Mouse (Mus musculus) MEL (cell line): ENCODE measurements around the gene Fam178b.

ENCODE experiments used
- CTCF ChIP-seq, 3 experiments: IDR thresholded peaks in 2 of 3; conservative IDR thresholded peaks in 1 of 3; 2 replicates each; pipeline ENCODE4 v1.5.1; 2011 to 2012; ENCODE audit warnings: low read length in 3 of 3, low read depth in 2 of 3, mild to moderate bottlenecking in 2 of 3, improper control_type of control experiment in 1 of 3, inconsistent platforms in 1 of 3, mixed read lengths in 1 of 3, moderate library complexity in 1 of 3; ENCODE audit not compliant: control insufficient read depth in 1 of 3, insufficient read depth in 1 of 3, poor library complexity in 1 of 3, severe bottlenecking in 1 of 3
- EP300 ChIP-seq, 2 experiments: IDR thresholded peaks; 2 replicates each; pipeline ENCODE4 v1.6.1; 2011; ENCODE audit warnings: improper control_type of control experiment in 2 of 2, low read length in 2 of 2, low read depth in 1 of 2, mild to moderate bottlenecking in 1 of 2

- TF ChIP-seq EP300 (IDR thresholded peaks at IDR 0.05; ENCODE audit: low read depth in 1 of 2, low read length in 2 of 2) (no peak), CTCF (IDR thresholded peaks at IDR 0.05 in 2 of 3, conservative IDR thresholded peaks at IDR 0.05 in 1 of 3; ENCODE audit: control insufficient read depth in 1 of 3, insufficient read depth in 1 of 3, low read depth in 2 of 3, low read length in 3 of 3, poor library complexity in 1 of 3, severe bottlenecking in 1 of 3) (no peak)
Measured at GRCm38 (mm10) chr1:36630053-36630739, 52.8 kb downstream of the Fam178b start.
